Mouse (Mus musculus) heart, embryonic 12.5 days (tissue): ENCODE data around the gene Fcgr3. TPM values are rescaled to one million over a fixed set of nuclear protein-coding genes. Genes with fewer than 3 reads are reported as not detected.
"Not testable (repeated sequence)": the region's sequence is repeated elsewhere in the genome, so short reads cannot be mapped to it uniquely, and the experiment has no call there.

ENCODE experiments used
- ATAC-seq: fragments of 200-750 bp; cut with Nextera tagmentation; 2 replicates; pipeline ENCODE4 v1.8.0; 2017; ENCODE audit warnings: moderate TSS enrichment, moderate library complexity; ENCODE audit not compliant: insufficient number of reproducible peaks, low FRiP score
- H3K27ac ChIP-seq: fragments of 300-500 bp; sonication (generic); 2 replicates; pipeline ENCODE4 v1.5.1; 2016; ENCODE audit warnings: mild to moderate bottlenecking, moderate library complexity; ENCODE audit not compliant: poor library complexity, severe bottlenecking
- H3K27me3 ChIP-seq: fragments of 300-500 bp; sonication (generic); replicated peaks from 2 replicates; pipeline ENCODE4 v1.6.1; 2016; ENCODE audit warnings: mild to moderate bottlenecking, moderate library complexity
- H3K36me3 ChIP-seq: fragments of 300-500 bp; sonication (generic); 2 replicates; pipeline ENCODE4 v1.6.1; 2016; ENCODE audit warnings: mild to moderate bottlenecking, moderate library complexity
- H3K4me1 ChIP-seq: fragments of 300-500 bp; sonication (generic); replicated peaks from 2 replicates; pipeline ENCODE4 v1.6.1; 2016; ENCODE audit warnings: mild to moderate bottlenecking
- H3K4me2 ChIP-seq: fragments of 300-500 bp; sonication (generic); 2 replicates; pipeline ENCODE4 v1.6.1; 2016; ENCODE audit warnings: mild to moderate bottlenecking, moderate library complexity
- H3K4me3 ChIP-seq: fragments of 300-500 bp; sonication (generic); 2 replicates; pipeline ENCODE4 v1.5.1; 2016; ENCODE audit warnings: mild to moderate bottlenecking
- H3K9ac ChIP-seq: fragments of 300-500 bp; sonication (generic); 2 replicates; pipeline ENCODE4 v1.6.1; 2016; ENCODE audit warnings: mild to moderate bottlenecking, moderate library complexity
- H3K9me3 ChIP-seq: fragments of 300-500 bp; sonication (generic); replicated peaks from 2 replicates; pipeline ENCODE4 v1.6.1; 2016; ENCODE audit warnings: mild to moderate bottlenecking, moderate library complexity
- WGBS: fragments of 180-500 bp; shearing (Covaris S2); methylation state at CpG from one replicate; pipeline ENCODE4 v1.1.7; 2016; 5-methylcytosine and 5-hydroxymethylcytosine counted together
- polyA plus RNA-seq: library from polyadenylated mRNA; unstranded; fragments of >200 nt; fragmentation: Nextera tagmentation; extraction: Ambion mirVana; gene quantifications from 2 replicates; pipeline ENCODE4 v1.2.1, GENCODE M21; 2016

Fcgr3 gene
- 3.8 and 4.5 TPM in 2 replicates for polyA plus RNA-seq

- H3K27ac ChIP-seq, H3K9me3 ChIP-seq, H3K36me3 ChIP-seq: not testable (repeated sequence)
- Histone ChIP-seq H3K4me3 (peak within 1 kb of the TSS; percentile 41), H3K4me2 (peak within 1 kb of the TSS; percentile 58), H3K4me1 (peaks cover 17% of the 10 kb centered on the region), H3K27me3 (peaks cover 27% of the 10 kb centered on the region), H3K9ac (peak within 1 kb of the TSS; percentile 11)
- peak; percentile 70 for ATAC-seq
- WGBS, result 1% methylated on average over 45 of the region's 75 CpGs
Measured at GRCm38 (mm10) chr1:171064491-171065242, at the start of gene Fcgr3. Gene Fcgr3, minus strand, starts transcription at chr1:171064935.

GRCm38 (mm10) chr1:171113873-171114299, 49.2 kb upstream of the Fcgr3 start, which contains the start of gene Cfap126:
Gene Cfap126, plus strand, starts transcription at chr1:171113918.
- 1% methylated on average over 24 of the region's 24 CpGs for WGBS
- Histone ChIP-seq H3K27me3 (no peaks in the 10 kb centered on the region), H3K4me3 (peak within 1 kb of the TSS; percentile 58), H3K9ac (peak within 1 kb of the TSS; percentile 73), H3K4me2 (peak within 1 kb of the TSS; percentile 73), H3K9me3 (no peaks in the 10 kb centered on the region), H3K4me1 (peaks cover 3% of the 10 kb centered on the region; the same call in 1 of the 2 replicates), H3K36me3 (no peaks in the 10 kb centered on the region), H3K27ac (peak within 1 kb of the TSS; percentile 77)
- ATAC-seq, result peak; percentile 60

- Histone ChIP-seq H3K9me3 (no peaks in the 10 kb centered on the region), H3K9ac (no peak overlapping the region), H3K4me3 (no peak overlapping the region), H3K27ac (no peak overlapping the region), H3K36me3 (no peaks in the 10 kb centered on the region), H3K27me3 (no peaks in the 10 kb centered on the region), H3K4me2 (no peak overlapping the region; the same call in 1 of the 2 replicates), H3K4me1 (peaks cover 3% of the 10 kb centered on the region; the same call in 1 of the 2 replicates)
- no peak for ATAC-seq
- WGBS, result 79% methylated on average over 4 of the region's 4 CpGs
Measured at GRCm38 (mm10) chr1:171112986-171113385, 48.3 kb upstream of the Fcgr3 start.

GRCm38 (mm10) chr1:171111781-171112575, 47.2 kb upstream of the Fcgr3 start:
- 2% methylated on average over 15 of the region's 15 CpGs for WGBS
- Histone ChIP-seq H3K4me1 (peaks cover 3% of the 10 kb centered on the region; the same call in 1 of the 2 replicates), H3K9me3 (no peaks in the 10 kb centered on the region), H3K4me3 (peak overlapping the region; percentile 65), H3K9ac (peak overlapping the region; percentile 71), H3K4me2 (peak overlapping the region; percentile 74), H3K27me3 (no peaks in the 10 kb centered on the region), H3K36me3 (no peaks in the 10 kb centered on the region), H3K27ac (peak overlapping the region; percentile 73)
- ATAC-seq, result no peak

- Histone ChIP-seq H3K27ac (peak overlapping the region; percentile 73), H3K4me2 (peak overlapping the region; percentile 74), H3K9ac (peak overlapping the region; percentile 71), H3K36me3 (no peaks in the 10 kb centered on the region), H3K4me3 (peak overlapping the region; percentile 65), H3K9me3 (no peaks in the 10 kb centered on the region), H3K4me1 (peaks cover 3% of the 10 kb centered on the region; the same call in 1 of the 2 replicates), H3K27me3 (no peaks in the 10 kb centered on the region)
- under 1% methylated on average over 38 of the region's 38 CpGs for WGBS
- ATAC-seq, result peak; percentile 89
Measured at GRCm38 (mm10) chr1:171111020-171111780, 46.5 kb upstream of the Fcgr3 start.

GRCm38 (mm10) chr1:171110659-171111019, 45.9 kb upstream of the Fcgr3 start:
- H3K27ac ChIP-seq, result peak overlapping the region; percentile 28; the same call in 1 of the 2 replicates
- H3K4me3 ChIP-seq, result peak overlapping the region; percentile 65
- peak overlapping the region; percentile 71 for H3K9ac ChIP-seq
- H3K4me1 ChIP-seq, result peaks cover 3% of the 10 kb centered on the region; the same call in 1 of the 2 replicates
- 13% methylated on average over 15 of the region's 15 CpGs for WGBS
- H3K27me3 ChIP-seq, result no peaks in the 10 kb centered on the region
- H3K9me3 ChIP-seq, result no peaks in the 10 kb centered on the region
- ATAC-seq, result no peak
- peak overlapping the region; percentile 74 for H3K4me2 ChIP-seq
- no peaks in the 10 kb centered on the region for H3K36me3 ChIP-seq

- H3K9me3 ChIP-seq, result no peaks in the 10 kb centered on the region
- 32% methylated on average over 9 of the region's 9 CpGs for WGBS
- H3K4me3 ChIP-seq, result no peak overlapping the region
- H3K4me2 ChIP-seq, result 0 out of 2 replicates have a peak overlapping the region, but pooled peaks have one; percentile 74
- peaks cover 3% of the 10 kb centered on the region; the same call in 1 of the 2 replicates for H3K4me1 ChIP-seq
- H3K9ac ChIP-seq, result no peak overlapping the region
- no peaks in the 10 kb centered on the region for H3K36me3 ChIP-seq
- H3K27ac ChIP-seq, result no peak overlapping the region
- no peak for ATAC-seq
- H3K27me3 ChIP-seq, result no peaks in the 10 kb centered on the region
Measured at GRCm38 (mm10) chr1:171109620-171110019, 44.9 kb upstream of the Fcgr3 start.

GRCm38 (mm10) chr1:171105226-171105625, 40.5 kb upstream of the Fcgr3 start:
- Histone ChIP-seq H3K9ac (no peak overlapping the region), H3K27me3 (no peaks in the 10 kb centered on the region), H3K9me3 (no peaks in the 10 kb centered on the region), H3K4me3 (no peak overlapping the region), H3K4me1 (no peaks in the 10 kb centered on the region), H3K36me3 (no peaks in the 10 kb centered on the region), H3K4me2 (no peak overlapping the region), H3K27ac (no peak overlapping the region)
- no peak for ATAC-seq
- WGBS, result 77% methylated on average over 6 of the region's 6 CpGs

- no peak overlapping the region for H3K27ac ChIP-seq
- H3K9ac ChIP-seq, result peak overlapping the region; percentile 1; the same call in 1 of the 2 replicates
- peak overlapping the region; percentile 72 for H3K4me3 ChIP-seq
- H3K36me3 ChIP-seq, result no peaks in the 10 kb centered on the region
- no peaks in the 10 kb centered on the region for H3K9me3 ChIP-seq
- no peak; the same call in 1 of the 2 replicates for ATAC-seq
- H3K27me3 ChIP-seq, result no peaks in the 10 kb centered on the region
- H3K4me1 ChIP-seq, result no peaks in the 10 kb centered on the region
- H3K4me2 ChIP-seq, result peak overlapping the region; percentile 72
- 10% methylated on average over 10 of the region's 10 CpGs for WGBS
Measured at GRCm38 (mm10) chr1:171103179-171103840, 38.6 kb upstream of the Fcgr3 start.

GRCm38 (mm10) chr1:171102547-171103177, 37.9 kb upstream of the Fcgr3 start:
- no peaks in the 10 kb centered on the region for H3K27me3 ChIP-seq
- H3K27ac ChIP-seq, result no peak overlapping the region
- peaks cover 2% of the 10 kb centered on the region; the same call in 1 of the 2 replicates for H3K4me1 ChIP-seq
- under 1% methylated on average over 35 of the region's 35 CpGs for WGBS
- H3K4me2 ChIP-seq, result peak overlapping the region; percentile 72
- peak; percentile 90 for ATAC-seq
- peak overlapping the region; percentile 72 for H3K4me3 ChIP-seq
- no peaks in the 10 kb centered on the region for H3K36me3 ChIP-seq
- H3K9ac ChIP-seq, result peak overlapping the region; percentile 80
- no peaks in the 10 kb centered on the region for H3K9me3 ChIP-seq
